Mouse (Mus musculus) testis, postnatal 10 days (tissue): ENCODE results near the gene Akap14.

ENCODE experiments used
- DNase-seq: peaks from one replicate; pipeline ENCODE4 v3.0.0; 2021; ENCODE audit warnings: low spot score

Akap14 gene

GRCm38 (mm10) chrX:37103826-37104225 lies 64.8 kb downstream of the Akap14 start:
- no peak for DNase-seq
